Mouse (Mus musculus) heart, postnatal 10 days (tissue): Measurements from ENCODE around the gene Otud3. TPM values are rescaled to one million over a fixed set of nuclear protein-coding genes. Genes with fewer than 3 reads are reported as not detected.

Source experiments
- DNase-seq, 2 experiments: peaks; one replicate each; pipeline ENCODE4 v3.0.0; 2021
- intact Hi-C: fragments of 180-260 bp; cut with DNase I; formaldehyde crosslinking; loops from one replicate; pipeline ENCODE4 v1.15.1; 2025
- total RNA-seq, 2 experiments: library from RNA; stranded (reverse); gene quantifications; 2 replicates each; pipeline ENCODE4 v1.2.3; 2021

Otud3 gene
- total RNA-seq, 2 experiments from 2014 or later: 8.7 to 9.2 TPM

DNA sequence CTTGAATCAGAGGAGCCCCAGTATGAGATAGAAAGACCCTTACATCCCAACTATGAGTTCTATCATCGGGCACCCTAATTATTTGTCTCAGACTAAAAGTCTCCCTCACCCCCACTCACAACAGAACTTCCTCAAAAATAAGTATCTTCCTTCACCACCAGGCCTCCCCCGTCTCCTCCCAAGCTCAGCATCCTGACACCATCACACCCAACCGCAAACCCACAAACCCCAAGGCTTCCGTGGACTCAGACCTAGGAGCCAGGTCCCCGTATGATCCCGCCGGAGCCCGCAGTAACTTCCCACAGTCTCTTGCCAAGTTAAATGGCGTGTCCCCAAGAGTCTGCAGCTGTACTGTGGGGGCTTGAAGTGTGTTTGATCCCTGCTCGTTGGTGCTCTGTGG, 56.2 kb downstream of the Otud3 start:
- DNase-seq: no peak
- intact Hi-C loops: no loop called here

DNA sequence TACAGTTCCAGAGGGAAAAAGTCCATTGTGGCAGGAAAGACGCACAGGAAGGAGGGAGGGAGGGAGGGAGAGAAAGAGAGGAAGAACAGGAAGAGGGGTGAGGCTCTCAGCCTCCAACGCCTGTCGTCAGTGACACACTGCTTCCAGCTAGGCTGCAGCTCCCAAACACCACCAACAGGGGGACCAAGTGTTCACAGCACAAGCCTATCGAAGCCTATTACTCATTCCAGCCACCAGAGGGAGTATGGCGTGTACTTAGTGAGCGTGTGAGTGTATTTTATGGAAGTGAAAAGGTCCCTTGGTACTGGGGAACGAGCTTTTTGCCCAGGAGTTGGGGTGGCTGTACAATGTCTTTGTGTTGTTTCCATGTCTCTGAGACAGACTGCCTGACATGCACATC, 57.3 kb downstream of the Otud3 start:
- DNase-seq: peak; percentile 58 to 81
- intact Hi-C loops: no loop called here

DNA sequence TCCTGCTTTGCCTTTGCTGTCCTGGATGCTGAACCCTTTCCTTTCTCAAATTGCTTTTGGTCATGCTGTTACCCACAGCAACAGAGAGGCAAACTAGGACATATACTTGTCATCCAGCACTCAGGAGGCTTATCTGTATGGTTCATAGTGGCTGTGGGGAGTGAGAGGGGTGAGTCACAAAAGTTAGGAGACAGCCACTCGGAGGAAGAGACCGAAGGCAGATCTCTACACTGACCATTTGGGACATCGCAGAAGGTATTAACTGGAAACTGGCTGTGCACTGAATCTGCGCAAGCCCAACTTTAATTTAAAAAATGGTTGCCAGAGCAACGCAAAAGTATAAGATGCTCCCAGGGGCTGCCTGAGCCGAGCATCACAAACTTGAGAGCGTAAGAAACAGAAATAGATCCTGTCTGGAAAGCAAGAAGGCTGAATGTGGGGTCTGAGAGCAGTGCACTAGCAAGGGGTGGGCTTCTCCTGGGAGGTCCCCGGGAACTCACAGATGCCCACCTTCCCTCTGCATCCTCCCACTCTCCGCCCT, 58.6 kb downstream of the Otud3 start:
- DNase-seq: no peak
- intact Hi-C loops: no loop called here

DNA sequence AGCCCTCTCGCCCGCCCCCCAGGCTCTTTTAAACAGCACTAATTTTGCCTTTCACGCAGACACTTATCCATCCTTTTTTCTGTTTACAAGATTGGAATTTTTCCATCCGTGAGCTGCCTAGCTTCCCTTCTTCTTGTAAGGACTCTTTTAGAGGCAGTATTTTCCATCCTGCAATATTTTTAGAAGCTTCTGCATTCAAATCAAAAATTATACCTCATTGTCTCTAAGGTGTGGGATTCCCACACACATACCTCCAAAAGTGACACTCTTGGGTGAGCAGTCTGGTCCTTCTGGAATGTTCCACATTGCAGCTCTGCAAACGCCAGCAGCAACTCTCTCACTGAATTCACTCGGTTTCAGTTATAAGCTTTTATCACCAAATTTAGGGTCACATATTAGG, 60.8 kb downstream of the Otud3 start:
- no peak for DNase-seq
- intact Hi-C loops: loop anchor here (5.0 kb wide), 1 partner anchor 61 kb away; no protein-coding TSS in a partner anchor

DNA sequence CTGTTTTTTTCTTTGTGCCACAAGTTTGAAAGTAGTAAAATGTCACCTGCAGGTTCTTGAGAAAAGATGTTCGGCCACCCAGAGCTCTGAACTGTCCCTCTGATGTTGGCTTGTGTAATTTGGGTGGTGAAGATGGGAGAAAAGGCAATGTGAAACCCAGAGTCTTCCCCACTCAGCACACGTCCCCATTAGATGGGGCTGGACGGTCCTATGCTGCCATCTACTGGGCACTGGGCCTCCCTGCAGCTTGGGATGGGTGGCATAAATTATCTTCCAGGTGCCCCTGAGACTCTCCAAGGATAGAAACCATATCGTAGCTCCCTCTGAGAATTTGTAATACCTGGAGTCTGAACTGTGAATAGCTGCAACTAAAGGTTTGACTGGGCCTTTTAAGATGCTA, 62.3 kb downstream of the Otud3 start:
- DNase-seq: peak; percentile 68 to 84
- intact Hi-C loops: loop anchor here (1.0 to 5.0 kb wide), 4 partner anchors 59 to 405 kb away; no protein-coding TSS in a partner anchor

Other genes with a start within 250 kb of the Otud3 start
- not detected for gene Pla2g2c, start 189.2 kb downstream of the Otud3 start, total RNA-seq
- gene Ubxn10, start 176.8 kb downstream of the Otud3 start, total RNA-seq: 1 to 10 TPM; 1.7 to 2.8 TPM
- under 1 TPM; 0.10 to 0.12 TPM for gene Pla2g2f, start 156.3 kb downstream of the Otud3 start, total RNA-seq
- not detected for gene Pla2g2d, start 138.2 kb downstream of the Otud3 start, total RNA-seq
- gene Pla2g5, start 50.5 kb downstream of the Otud3 start, total RNA-seq: 10 to 100 TPM; 17.5 to 23.3 TPM
- gene Gm13030, start 40.0 kb downstream of the Otud3 start, total RNA-seq: not detected
- 1 to 10 TPM in 1 of 2 experiments, under 1 TPM in 1; 0.84 to 3.1 TPM for gene Pla2g2e, start 36.0 kb downstream of the Otud3 start, total RNA-seq
- not detected for gene Rnf186, start 53.2 kb upstream of the Otud3 start, total RNA-seq
- 10 to 100 TPM; 12.7 to 13.9 TPM for gene Tmco4, start 58.9 kb upstream of the Otud3 start, total RNA-seq
- gene Htr6, start 161.6 kb upstream of the Otud3 start, total RNA-seq: not detected
- gene Nbl1, start 179.0 kb upstream of the Otud3 start, total RNA-seq: 10 to 100 TPM; 27.9 to 36.3 TPM
- 100 to 1,000 TPM; 714 to 726 TPM for gene Minos1, start 217.2 kb upstream of the Otud3 start, total RNA-seq